Mouse (Mus musculus) embryonic facial prominence, embryonic 15.5 days (tissue): ENCODE results near the gene Mcts1. TPM values are rescaled to one million over a fixed set of nuclear protein-coding genes. Genes with fewer than 3 reads are reported as not detected.
A peak's percentile ranks its signal among the peaks of the same experiment; 100 is the strongest.

Experiments
- ATAC-seq: fragments of 200-750 bp; cut with Nextera tagmentation; 2 replicates; pipeline ENCODE4 v1.8.0; 2017; ENCODE audit warnings: low read depth, moderate TSS enrichment; ENCODE audit not compliant: insufficient number of reproducible peaks, low FRiP score, low TSS enrichment
- H3K27ac ChIP-seq: fragments of 300-500 bp; sonication (generic); replicated peaks from 2 replicates; pipeline ENCODE4 v1.5.1; 2015; ENCODE audit warnings: mild to moderate bottlenecking, inconsistent platforms
- H3K27me3 ChIP-seq: fragments of 300-500 bp; sonication (generic); 2 replicates; pipeline ENCODE4 v1.6.1; 2015; ENCODE audit warnings: inconsistent platforms
- H3K36me3 ChIP-seq: fragments of 300-500 bp; sonication (generic); 2 replicates; pipeline ENCODE4 v1.6.1; 2015; ENCODE audit warnings: mild to moderate bottlenecking, inconsistent platforms
- H3K4me1 ChIP-seq: fragments of 300-500 bp; sonication (generic); 2 replicates; pipeline ENCODE4 v1.6.1; 2015; ENCODE audit warnings: inconsistent platforms
- H3K4me2 ChIP-seq: fragments of 300-500 bp; sonication (generic); replicated peaks from 2 replicates; pipeline ENCODE4 v1.6.1; 2015; ENCODE audit warnings: mild to moderate bottlenecking, inconsistent platforms
- H3K4me3 ChIP-seq: fragments of 300-500 bp; sonication (generic); replicated peaks from 2 replicates; pipeline ENCODE4 v1.5.1; 2015; ENCODE audit warnings: mild to moderate bottlenecking, inconsistent platforms
- H3K9ac ChIP-seq: fragments of 300-500 bp; sonication (generic); 2 replicates; pipeline ENCODE4 v1.6.1; 2015; ENCODE audit warnings: inconsistent platforms
- H3K9me3 ChIP-seq: fragments of 300-500 bp; sonication (generic); replicated peaks from 2 replicates; pipeline ENCODE4 v1.6.1; 2016; ENCODE audit warnings: inconsistent platforms
- WGBS: fragments of 180-500 bp; shearing (Covaris S2); methylation state at CpG from one replicate; pipeline ENCODE4 v1.1.7; 2015; 5-methylcytosine and 5-hydroxymethylcytosine counted together
- polyA plus RNA-seq: library from polyadenylated mRNA; unstranded; fragments of >200 nt; fragmentation: Nextera tagmentation; extraction: Ambion mirVana; gene quantifications from 2 replicates; pipeline ENCODE4 v1.2.1, GENCODE M21; 2015

Gene Mcts1
- polyA plus RNA-seq, 1 experiment from 2014 or later = 93.7 TPM

GRCm38 (mm10) chrX:38593180-38593889, 7.0 kb upstream of the Mcts1 start:
- Histone ChIP-seq H3K9ac (no peak overlapping the region), H3K4me2 (no peak overlapping the region), H3K36me3 (no peaks in the 10 kb centered on the region), H3K9me3 (no peaks in the 10 kb centered on the region), H3K27me3 (no peaks in the 10 kb centered on the region), H3K27ac (no peak overlapping the region), H3K4me3 (no peak overlapping the region), H3K4me1 (no peaks in the 10 kb centered on the region)
- ATAC-seq = no peak
- WGBS = 52% methylated on average over 5 of the region's 5 CpGs

- peak overlapping the region; percentile 49 for H3K4me2 ChIP-seq
- H3K9me3 ChIP-seq = no peaks in the 10 kb centered on the region
- peak overlapping the region; percentile 80 for H3K27ac ChIP-seq
- H3K9ac ChIP-seq = peak overlapping the region; percentile 23; the same call in 1 of the 2 replicates
- H3K4me1 ChIP-seq = no peaks in the 10 kb centered on the region
- peak; percentile 24; the same call in 1 of the 2 replicates for ATAC-seq
- H3K36me3 ChIP-seq = no peaks in the 10 kb centered on the region
- H3K27me3 ChIP-seq = no peaks in the 10 kb centered on the region
- WGBS = 14% methylated on average over 3 of the region's 3 CpGs
- H3K4me3 ChIP-seq = peak overlapping the region; percentile 51
Measured at GRCm38 (mm10) chrX:38600995-38601369, 604 bp downstream of the Mcts1 start.

- Histone ChIP-seq H3K4me3 (peak within 1 kb of the TSS; percentile 57), H3K9ac (peak within 1 kb of the TSS; percentile 62), H3K4me2 (peak within 1 kb of the TSS; percentile 45), H3K4me1 (no peaks in the 10 kb centered on the region), H3K36me3 (no peaks in the 10 kb centered on the region), H3K27me3 (no peaks in the 10 kb centered on the region), H3K27ac (peak within 1 kb of the TSS; percentile 89), H3K9me3 (no peaks in the 10 kb centered on the region)
- 26% methylated on average over 41 of the region's 43 CpGs for WGBS
- ATAC-seq = peak; percentile 98
Measured at GRCm38 (mm10) chrX:38634801-38635637, 34.6 kb downstream of the Mcts1 start, which contains the start of gene C1galt1c1. Gene C1galt1c1, minus strand, starts transcription at chrX:38635087.

DNA sequence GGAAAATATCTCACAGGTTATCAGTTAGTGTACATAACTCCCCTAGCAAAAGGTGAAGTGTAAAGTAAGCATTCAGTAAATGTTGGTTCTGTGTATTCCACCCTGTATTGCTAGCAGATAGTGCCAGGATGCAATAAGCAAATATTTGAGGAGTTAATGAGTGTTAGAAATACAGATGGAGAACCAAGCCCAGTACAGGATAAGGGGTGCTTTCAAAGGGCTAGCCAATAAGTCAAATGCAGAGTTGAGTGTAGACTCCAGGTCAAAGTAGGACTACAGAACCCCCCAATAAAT, 35.2 kb downstream of the Mcts1 start:
- H3K9me3 ChIP-seq = no peaks in the 10 kb centered on the region
- H3K36me3 ChIP-seq = no peaks in the 10 kb centered on the region
- H3K27ac ChIP-seq = peak overlapping the region; percentile 55; the same call in 1 of the 2 replicates
- no peaks in the 10 kb centered on the region for H3K27me3 ChIP-seq
- no peak overlapping the region for H3K9ac ChIP-seq
- no peak for ATAC-seq
- peak overlapping the region; percentile 45 for H3K4me2 ChIP-seq
- no peaks in the 10 kb centered on the region for H3K4me1 ChIP-seq
- peak overlapping the region; percentile 57; the same call in 1 of the 2 replicates for H3K4me3 ChIP-seq

DNA sequence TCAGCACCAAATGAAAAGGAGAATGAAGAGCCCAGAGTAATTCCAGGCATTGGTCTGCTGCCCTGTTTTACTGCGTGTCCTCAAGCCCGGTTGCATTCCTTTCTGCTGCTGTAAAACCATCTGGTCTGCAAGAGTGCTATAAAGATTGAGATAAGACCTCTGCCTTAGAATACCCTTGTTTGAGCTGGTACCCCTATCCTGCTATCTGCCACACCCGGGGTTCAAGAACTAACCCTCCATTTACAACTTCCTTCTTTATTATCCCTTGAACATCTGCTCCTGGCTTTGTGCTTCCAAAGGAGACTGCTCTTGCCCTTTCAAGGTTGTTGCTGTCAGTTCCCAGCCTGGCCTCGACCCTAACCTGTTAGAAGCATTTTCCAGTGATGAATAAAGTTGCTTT, 41.1 kb downstream of the Mcts1 start:
- Histone ChIP-seq H3K4me1 (no peaks in the 10 kb centered on the region), H3K9me3 (no peaks in the 10 kb centered on the region), H3K27ac (no peak overlapping the region), H3K27me3 (no peaks in the 10 kb centered on the region), H3K4me2 (no peak overlapping the region), H3K4me3 (no peak overlapping the region), H3K36me3 (no peaks in the 10 kb centered on the region), H3K9ac (no peak overlapping the region)
- WGBS = 53% methylated on average over 4 of the region's 4 CpGs
- ATAC-seq = no peak

- WGBS = 34% methylated on average over 4 of the region's 4 CpGs
- Histone ChIP-seq H3K4me1 (no peaks in the 10 kb centered on the region), H3K4me3 (no peak overlapping the region), H3K9me3 (no peaks in the 10 kb centered on the region), H3K27ac (no peak overlapping the region), H3K4me2 (no peak overlapping the region), H3K9ac (no peak overlapping the region), H3K36me3 (no peaks in the 10 kb centered on the region), H3K27me3 (no peaks in the 10 kb centered on the region)
- ATAC-seq = no peak
Measured at GRCm38 (mm10) chrX:38642183-38642582, 41.8 kb downstream of the Mcts1 start.

GRCm38 (mm10) chrX:38650404-38651039, 50.1 kb downstream of the Mcts1 start:
- no peaks in the 10 kb centered on the region for H3K36me3 ChIP-seq
- WGBS = 47% methylated on average over 9 of the region's 9 CpGs
- H3K9ac ChIP-seq = no peak overlapping the region
- no peaks in the 10 kb centered on the region for H3K9me3 ChIP-seq
- H3K27me3 ChIP-seq = no peaks in the 10 kb centered on the region
- peak overlapping the region; percentile 6; the same call in 1 of the 2 replicates for H3K4me2 ChIP-seq
- no peak overlapping the region for H3K4me3 ChIP-seq
- H3K27ac ChIP-seq = no peak overlapping the region
- no peaks in the 10 kb centered on the region for H3K4me1 ChIP-seq
- no peak for ATAC-seq

DNA sequence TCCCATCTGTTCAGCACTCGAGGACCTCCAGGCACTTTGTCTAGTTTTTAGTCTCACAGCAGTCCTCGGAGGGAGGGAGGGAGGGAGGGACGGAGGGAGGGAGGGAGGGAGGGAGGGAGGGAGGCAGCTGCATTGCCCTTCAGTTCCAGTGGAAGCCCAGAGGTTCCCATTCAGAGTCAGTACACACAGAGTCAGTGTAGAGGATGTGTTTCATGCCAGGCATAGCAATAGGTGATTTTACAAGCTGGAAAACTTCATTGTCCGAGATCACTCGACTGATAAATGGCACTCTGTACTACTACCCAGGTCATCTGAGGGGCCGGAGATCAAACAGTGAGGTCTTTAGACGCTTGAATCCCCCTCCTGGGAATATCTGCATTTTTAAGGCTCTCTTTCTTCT, 50.8 kb downstream of the Mcts1 start:
- ATAC-seq = no peak
- Histone ChIP-seq H3K4me1 (no peaks in the 10 kb centered on the region), H3K27ac (no peak overlapping the region), H3K9me3 (no peaks in the 10 kb centered on the region), H3K36me3 (no peaks in the 10 kb centered on the region), H3K9ac (no peak overlapping the region), H3K4me2 (no peak overlapping the region), H3K27me3 (no peaks in the 10 kb centered on the region), H3K4me3 (no peak overlapping the region)
- 27% methylated on average over 5 of the region's 7 CpGs for WGBS

GRCm38 (mm10) chrX:38653181-38653580, 52.8 kb downstream of the Mcts1 start:
- 79% methylated on average over 1 of the region's 1 CpGs for WGBS
- no peak overlapping the region for H3K27ac ChIP-seq
- H3K36me3 ChIP-seq = no peaks in the 10 kb centered on the region
- H3K9me3 ChIP-seq = no peaks in the 10 kb centered on the region
- no peak for ATAC-seq
- H3K4me2 ChIP-seq = no peak overlapping the region
- no peak overlapping the region for H3K9ac ChIP-seq
- no peaks in the 10 kb centered on the region for H3K4me1 ChIP-seq
- no peak overlapping the region for H3K4me3 ChIP-seq
- H3K27me3 ChIP-seq = no peaks in the 10 kb centered on the region

DNA sequence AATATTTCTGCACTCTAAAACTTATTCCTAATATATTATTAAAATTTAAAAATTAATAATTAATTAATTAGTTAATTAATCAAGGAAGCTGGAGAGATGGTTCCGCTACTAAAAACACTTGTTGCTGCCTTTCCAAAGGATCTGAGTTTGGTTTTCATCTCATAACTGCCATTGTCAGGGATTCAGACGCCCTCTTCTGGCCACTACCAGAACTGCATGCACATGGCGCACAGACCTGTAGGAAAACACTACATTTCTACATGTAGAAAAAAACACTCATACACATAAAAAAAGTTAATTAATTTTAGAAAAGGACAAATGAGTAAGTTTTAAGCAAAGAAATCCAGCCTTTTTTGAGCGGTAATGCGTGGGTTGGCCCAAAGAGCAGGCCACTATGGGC, 54.3 kb downstream of the Mcts1 start:
- no peak overlapping the region for H3K4me3 ChIP-seq
- H3K9ac ChIP-seq = no peak overlapping the region
- H3K27ac ChIP-seq = no peak overlapping the region
- ATAC-seq = no peak
- WGBS = 79% methylated on average over 5 of the region's 5 CpGs
- no peaks in the 10 kb centered on the region for H3K9me3 ChIP-seq
- no peak overlapping the region for H3K4me2 ChIP-seq
- H3K27me3 ChIP-seq = no peaks in the 10 kb centered on the region
- H3K36me3 ChIP-seq = no peaks in the 10 kb centered on the region
- H3K4me1 ChIP-seq = no peaks in the 10 kb centered on the region

DNA sequence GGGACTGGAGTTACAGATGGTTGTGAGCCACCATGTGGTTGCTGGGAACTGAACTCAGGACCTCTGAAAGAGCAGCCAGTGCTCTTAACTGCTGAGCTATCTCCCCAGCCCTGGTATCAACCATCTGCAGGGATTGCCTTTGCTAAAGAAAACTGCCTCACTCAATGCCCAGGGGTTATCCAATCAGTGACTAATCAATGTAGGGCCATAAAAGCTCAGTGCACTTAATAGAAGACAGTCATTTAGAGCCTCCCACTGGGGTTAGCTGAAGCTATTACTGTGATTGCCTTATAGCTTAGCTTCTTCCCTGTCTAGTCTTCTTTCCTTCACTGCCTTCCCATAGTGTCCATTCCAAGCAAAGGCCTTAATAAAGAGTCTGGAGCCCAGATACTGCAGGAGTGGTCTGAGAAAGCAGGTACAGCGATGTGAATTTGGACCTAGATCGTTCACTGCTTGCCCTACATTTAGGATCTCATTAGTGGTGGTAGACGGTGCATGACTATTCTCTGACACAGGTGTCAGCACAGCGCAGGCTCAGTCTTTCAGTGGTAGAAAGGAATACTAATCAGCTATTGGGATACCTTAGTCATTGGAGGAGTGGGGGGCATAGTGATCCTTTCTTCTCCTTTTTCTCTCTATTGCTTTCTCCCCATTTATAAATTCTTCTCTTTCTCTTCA, 56.0 kb downstream of the Mcts1 start:
- no peak for ATAC-seq
- no peak overlapping the region for H3K27ac ChIP-seq
- no peak overlapping the region for H3K9ac ChIP-seq
- H3K4me3 ChIP-seq = no peak overlapping the region
- H3K4me1 ChIP-seq = no peaks in the 10 kb centered on the region
- no peaks in the 10 kb centered on the region for H3K9me3 ChIP-seq
- H3K36me3 ChIP-seq = no peaks in the 10 kb centered on the region
- WGBS = 75% methylated on average over 4 of the region's 4 CpGs
- no peak overlapping the region for H3K4me2 ChIP-seq
- H3K27me3 ChIP-seq = no peaks in the 10 kb centered on the region
